Mouse (Mus musculus) MEL (cell line): ENCODE results near the gene Vangl1. TPM values are rescaled to one million over a fixed set of nuclear protein-coding genes. Genes with fewer than 3 reads are reported as not detected.
A peak's percentile ranks its signal among the peaks of the same experiment; 100 is the strongest.

Source experiments
- DNase-seq: peaks from one replicate; pipeline ENCODE4 v3.0.0; 2011; ENCODE audit warnings: low read depth, low spot score
- H3K27ac ChIP-seq: 2 replicates; pipeline ENCODE4 v1.5.1; 2012; ENCODE audit warnings: low read depth, mild to moderate bottlenecking, control low read depth, low read length, moderate library complexity; ENCODE audit not compliant: control insufficient read depth
- H3K27me3 ChIP-seq, 2 experiments: fragments of 150-350 bp in 1 of 2; sonication (generic) in 1 of 2; 2 replicates each; pipeline ENCODE4 v1.6.1; 2012; ENCODE audit warnings: low read length in 2 of 2, mild to moderate bottlenecking in 2 of 2, improper control_type of control experiment in 1 of 2, moderate library complexity in 1 of 2; ENCODE audit not compliant: insufficient read depth in 2 of 2, control insufficient read depth in 1 of 2
- H3K36me3 ChIP-seq, 2 experiments: 2 replicates each; pipeline ENCODE4 v1.6.1; 2012 to 2014; ENCODE audit warnings: low read length in 2 of 2, improper control_type of control experiment in 1 of 2, inconsistent platforms in 1 of 2, mild to moderate bottlenecking in 1 of 2; ENCODE audit not compliant: insufficient read depth in 2 of 2, control insufficient read depth in 1 of 2
- H3K4me1 ChIP-seq, 2 experiments: fragments of 150-350 bp in 1 of 2; sonication (generic) in 1 of 2; 2 replicates each; pipeline ENCODE4 v1.6.1; 2012; ENCODE audit warnings: low read length in 2 of 2, improper control_type of control experiment in 1 of 2, mild to moderate bottlenecking in 1 of 2; ENCODE audit not compliant: insufficient read depth in 2 of 2, control insufficient read depth in 1 of 2
- H3K4me3 ChIP-seq, 2 experiments: fragments of 150-350 bp in 1 of 2; sonication (generic) in 1 of 2; 2 replicates each; pipeline ENCODE4 v1.5.1; 2012; ENCODE audit warnings: low read depth in 2 of 2, low read length in 2 of 2, mild to moderate bottlenecking in 2 of 2, moderate library complexity in 2 of 2, control low read depth in 1 of 2, improper control_type of control experiment in 1 of 2; ENCODE audit not compliant: control insufficient read depth in 1 of 2, insufficient read depth in 1 of 2
- H3K79me2 ChIP-seq: 2 replicates; pipeline ENCODE4 v1.6.1; 2012; ENCODE audit warnings: mild to moderate bottlenecking, low read length, moderate library complexity; ENCODE audit not compliant: control insufficient read depth, poor library complexity, insufficient read depth
- H3K9ac ChIP-seq: 2 replicates; pipeline ENCODE4 v1.6.1; 2012; ENCODE audit warnings: low read depth, mild to moderate bottlenecking, control low read depth, low read length, moderate library complexity; ENCODE audit not compliant: control insufficient read depth, poor library complexity, severe bottlenecking
- H3K9me3 ChIP-seq: fragments of 150-350 bp; sonication (generic); replicated peaks from 2 replicates; pipeline ENCODE4 v1.6.1; 2012; ENCODE audit warnings: mild to moderate bottlenecking, low read length, improper control_type of control experiment, moderate library complexity; ENCODE audit not compliant: insufficient read depth
- CHD1 ChIP-seq: IDR thresholded peaks from 2 replicates; pipeline ENCODE4 v1.6.1; 2012; ENCODE audit warnings: low read depth, mild to moderate bottlenecking, inconsistent platforms, low read length, improper control_type of control experiment
- CHD2 ChIP-seq: IDR thresholded peaks from 2 replicates; pipeline ENCODE4 v1.6.1; 2011; ENCODE audit warnings: low read length, improper control_type of control experiment
- CTCF ChIP-seq, 3 experiments: IDR thresholded peaks in 2 of 3; conservative IDR thresholded peaks in 1 of 3; 2 replicates each; pipeline ENCODE4 v1.5.1; 2011 to 2012; ENCODE audit warnings: low read length in 3 of 3, low read depth in 2 of 3, mild to moderate bottlenecking in 2 of 3, improper control_type of control experiment in 1 of 3, inconsistent platforms in 1 of 3, mixed read lengths in 1 of 3, moderate library complexity in 1 of 3; ENCODE audit not compliant: control insufficient read depth in 1 of 3, insufficient read depth in 1 of 3, poor library complexity in 1 of 3, severe bottlenecking in 1 of 3
- E2F4 ChIP-seq: IDR thresholded peaks from 2 replicates; pipeline ENCODE4 v1.6.1; 2011; ENCODE audit warnings: low read depth, low read length, improper control_type of control experiment, borderline replicate concordance
- HCFC1 ChIP-seq: IDR thresholded peaks from 2 replicates; pipeline ENCODE4 v1.6.1; 2012; ENCODE audit warnings: low read depth, mild to moderate bottlenecking, inconsistent platforms, low read length, improper control_type of control experiment, moderate library complexity
- MEF2A ChIP-seq: IDR thresholded peaks from 2 replicates; pipeline ENCODE4 v1.6.1; 2014; ENCODE audit warnings: low read depth, mild to moderate bottlenecking, inconsistent platforms, low read length, improper control_type of control experiment; ENCODE audit not compliant: poor library complexity, insufficient replicate concordance, severe bottlenecking; ENCODE audit errors: extremely low read depth
- MXI1 ChIP-seq: IDR thresholded peaks from 2 replicates; pipeline ENCODE4 v1.6.1; 2011; ENCODE audit warnings: mild to moderate bottlenecking, low read depth, low read length, improper control_type of control experiment
- MYB ChIP-seq: IDR thresholded peaks from 2 replicates; pipeline ENCODE4 v1.6.1; 2011; ENCODE audit warnings: mild to moderate bottlenecking, low read depth, low read length, improper control_type of control experiment
- POLR2AphosphoS2 ChIP-seq: IDR thresholded peaks from 2 replicates; pipeline ENCODE4 v1.6.1; 2011; ENCODE audit warnings: low read length, improper control_type of control experiment
- RAD21 ChIP-seq: IDR thresholded peaks from 2 replicates; pipeline ENCODE4 v1.6.1; 2011; ENCODE audit warnings: mild to moderate bottlenecking, low read depth, low read length, improper control_type of control experiment
- RCOR1 ChIP-seq: IDR thresholded peaks from 2 replicates; pipeline ENCODE4 v1.6.1; 2012; ENCODE audit warnings: low read depth, mild to moderate bottlenecking, inconsistent platforms, low read length, improper control_type of control experiment
- SMC3 ChIP-seq: IDR thresholded peaks from 2 replicates; pipeline ENCODE4 v1.6.1; 2011; ENCODE audit warnings: low read depth, low read length, improper control_type of control experiment
- UBTF ChIP-seq: IDR thresholded peaks from 2 replicates; pipeline ENCODE4 v1.6.1; 2012; ENCODE audit warnings: low read depth, mild to moderate bottlenecking, inconsistent platforms, low read length, improper control_type of control experiment, moderate library complexity, borderline replicate concordance; ENCODE audit not compliant: insufficient read depth
- USF2 ChIP-seq, 2 experiments: IDR thresholded peaks; 2 replicates each; pipeline ENCODE4 v1.6.1; 2011 to 2012; ENCODE audit warnings: improper control_type of control experiment in 2 of 2, low read length in 2 of 2, borderline replicate concordance in 1 of 2, inconsistent platforms in 1 of 2, low read depth in 1 of 2, mild to moderate bottlenecking in 1 of 2; ENCODE audit not compliant: insufficient read depth in 1 of 2
- ZNF384 ChIP-seq: IDR thresholded peaks from 2 replicates; pipeline ENCODE4 v1.6.1; 2012; ENCODE audit warnings: low read depth, mild to moderate bottlenecking, inconsistent platforms, low read length, improper control_type of control experiment
- polyA plus RNA-seq, 2 experiments: library from polyadenylated mRNA; stranded (reverse) in 1 of 2; unstranded in 1 of 2; fragments of >175 nt in 1 of 2; fragments of >200 nt in 1 of 2; gene quantifications; 2 replicates each; pipeline versions ENCODE4 v1.2.1 to v1.2.4; 2012; ENCODE audit warnings: low replicate concordance in 2 of 2, low read depth in 1 of 2; ENCODE audit not compliant: insufficient read length in 2 of 2, insufficient read depth in 1 of 2, missing spikeins in 1 of 2
- total RNA-seq: library from RNA; depleted of rRNA; stranded (reverse); fragments of 300-350 nt; gene quantifications from 2 replicates; pipeline ENCODE4 v1.2.3, GENCODE M21; 2012

Gene Vangl1
- total and polyA plus RNA-seq, 3 experiments: 6.5 to 15.1 TPM; not detected in 1

- no peaks in the 10 kb centered on the region for H3K27me3 ChIP-seq
- no peak for DNase-seq
- no peak overlapping the region for H3K4me3 ChIP-seq
- H3K36me3 ChIP-seq: no peaks in the 10 kb centered on the region
- H3K4me1 ChIP-seq: no peaks in the 10 kb centered on the region
- no peaks in the 10 kb centered on the region for H3K79me2 ChIP-seq
- H3K9ac ChIP-seq: no peak overlapping the region
- TF ChIP-seq RCOR1 (no peak), POLR2AphosphoS2 (no peak), UBTF (no peak), CHD2 (no peak), USF2 (IDR thresholded peaks at IDR 0.05; ENCODE audit: borderline replicate concordance in 1 of 2, insufficient read depth in 1 of 2, low read depth in 1 of 2, low read length in 2 of 2) (no peak), CHD1 (no peak), E2F4 (no peak), MEF2A (no peak), ZNF384 (no peak), HCFC1 (no peak), CTCF (IDR thresholded peaks at IDR 0.05 in 2 of 3, conservative IDR thresholded peaks at IDR 0.05 in 1 of 3; ENCODE audit: control insufficient read depth in 1 of 3, insufficient read depth in 1 of 3, low read depth in 2 of 3, low read length in 3 of 3, poor library complexity in 1 of 3, severe bottlenecking in 1 of 3) (no peak), MYB (no peak)
- TF ChIP-seq, all 39 proteins: peak for 0
- no peaks in the 10 kb centered on the region for H3K9me3 ChIP-seq
- no peak overlapping the region for H3K27ac ChIP-seq
Observed at GRCm38 (mm10) chr3:102244601-102245000, 40.1 kb upstream of the Vangl1 start.

- Histone ChIP-seq H3K36me3 (no peaks in the 10 kb centered on the region), H3K4me3 (no peak overlapping the region), H3K27ac (no peak overlapping the region), H3K9ac (no peak overlapping the region), H3K9me3 (no peaks in the 10 kb centered on the region), H3K4me1 (no peaks in the 10 kb centered on the region), H3K27me3 (no peaks in the 10 kb centered on the region), H3K79me2 (no peaks in the 10 kb centered on the region)
- TF ChIP-seq MXI1: no peak
- peak; percentile 30; the same call in 1 of the 2 replicates for TF ChIP-seq SMC3
- peak in 1 of 3 experiments; percentile 6; a peak in 1 of 6 replicates for TF ChIP-seq CTCF (IDR thresholded peaks at IDR 0.05 in 2 of 3, conservative IDR thresholded peaks at IDR 0.05 in 1 of 3; ENCODE audit: control insufficient read depth in 1 of 3, insufficient read depth in 1 of 3, low read depth in 2 of 3, low read length in 3 of 3, poor library complexity in 1 of 3, severe bottlenecking in 1 of 3)
- TF ChIP-seq RAD21: peak; percentile 22; the same call in 1 of the 2 replicates
- peak; percentile 2 for DNase-seq
Observed at GRCm38 (mm10) chr3:102242854-102243253, 38.4 kb upstream of the Vangl1 start.
